9 mouse cellular contexts compared by ENCODE assay signal in the genomic region with DNA sequence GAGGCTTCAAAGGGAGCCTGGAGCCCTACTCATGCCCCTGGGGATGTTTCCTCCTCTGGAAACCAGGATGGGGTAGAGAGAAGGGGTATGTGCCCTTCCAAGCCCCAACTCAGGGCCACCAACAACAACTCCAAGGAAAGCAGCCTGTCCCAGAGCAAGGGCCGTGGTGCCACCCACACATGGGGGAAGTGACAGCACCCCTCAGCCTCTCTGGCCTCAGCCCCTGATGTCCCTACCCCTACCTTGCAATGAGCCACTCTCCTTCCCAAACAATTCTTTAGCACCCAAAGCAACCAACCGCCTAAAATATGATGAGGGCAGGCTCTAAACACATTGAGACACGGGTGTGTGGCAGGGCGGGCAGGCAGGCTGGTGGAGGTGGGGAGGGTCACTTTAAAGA. TPM values are rescaled to one million over a fixed set of nuclear protein-coding genes. Genes with fewer than 3 reads are reported as not detected.
DNase-seq lines count a peak whose midpoint lies in the region; ATAC-seq and TF ChIP-seq lines count a peak whose summit lies in the region.
"Had no signal": no experiment of that assay in that cellular context is flagged by ENCODE, and none has a peak within 500 bp of the region (broad histone marks: within the 10 kb centered on the region; RNA-seq: fewer than 3 reads in every experiment).

No protein-coding gene starts in this region.

- peaks cover 20% of the 10 kb centered on the region for H3K4me1 ChIP-seq in kidney, postnatal 0 days (replicated peaks; ENCODE audit: insufficient read depth, low read length)
- peaks cover 56% of the 10 kb centered on the region for H3K4me1 ChIP-seq in forebrain, embryonic 12.5 days
- peaks cover 32% of the 10 kb centered on the region for H3K4me1 ChIP-seq in intestine, embryonic 14.5 days (replicated peaks; ENCODE audit: control insufficient read depth, insufficient read depth, low read length)
- H3K4me1 ChIP-seq in neural tube, embryonic 12.5 days: peaks cover 45% of the 10 kb centered on the region

- H3K27ac ChIP-seq in kidney, postnatal 0 days: no peak overlapping the region
- no peak overlapping the region for H3K27ac ChIP-seq in forebrain, embryonic 12.5 days
- no peak overlapping the region for H3K27ac ChIP-seq in intestine, embryonic 14.5 days (ENCODE audit: low read depth)
- no peak overlapping the region for H3K27ac ChIP-seq in neural tube, embryonic 12.5 days

- peaks cover 14% of the 10 kb centered on the region; the same call in 1 of the 2 replicates for H3K36me3 ChIP-seq in kidney, postnatal 0 days (ENCODE audit: insufficient read depth, low read length)
- peaks cover 22% of the 10 kb centered on the region for H3K36me3 ChIP-seq in forebrain, embryonic 12.5 days (replicated peaks)
- peaks cover 22% of the 10 kb centered on the region for H3K36me3 ChIP-seq in intestine, embryonic 14.5 days (ENCODE audit: control insufficient read depth, insufficient read depth, low read length)
- H3K36me3 ChIP-seq in neural tube, embryonic 12.5 days: peaks cover 22% of the 10 kb centered on the region

- ATAC-seq in kidney, postnatal 0 days (replicated peaks; ENCODE audit: low FRiP score, low read depth): no peak
- no peak for ATAC-seq in forebrain, embryonic 12.5 days (ENCODE audit: low FRiP score)
- ATAC-seq in intestine, embryonic 14.5 days (replicated peaks; ENCODE audit: low FRiP score, low TSS enrichment, low read depth): no peak
- ATAC-seq in neural tube, embryonic 12.5 days (ENCODE audit: low FRiP score, low read depth): no peak
- no peak for ATAC-seq in megakaryocyte, adult 5-6 weeks (ENCODE audit: poor library complexity, severe bottlenecking)

- TF ChIP-seq CTCF in kidney, postnatal 0 days (IDR thresholded peaks at IDR 0.05; ENCODE audit: low read depth): no peak

- H3K9me3 ChIP-seq in kidney, postnatal 0 days (replicated peaks; ENCODE audit: low read length): no peaks in the 10 kb centered on the region
- no peaks in the 10 kb centered on the region for H3K9me3 ChIP-seq in forebrain, embryonic 12.5 days
- H3K9me3 ChIP-seq in intestine, embryonic 14.5 days (ENCODE audit: control insufficient read depth, low read length): no peaks in the 10 kb centered on the region
- H3K9me3 ChIP-seq in neural tube, embryonic 12.5 days: no peaks in the 10 kb centered on the region
- H3K9me3 ChIP-seq: G1E had no signal

- no peaks in the 10 kb centered on the region for H3K27me3 ChIP-seq in kidney, postnatal 0 days (ENCODE audit: insufficient read depth, low read length)
- H3K27me3 ChIP-seq in forebrain, embryonic 12.5 days: peaks cover 26% of the 10 kb centered on the region
- H3K27me3 ChIP-seq in intestine, embryonic 14.5 days (replicated peaks; ENCODE audit: control insufficient read depth, insufficient read depth, low read length): 0 out of 2 replicates have a peak, but pooled peaks cover 2% of the 10 kb centered on the region
- peaks cover 24% of the 10 kb centered on the region for H3K27me3 ChIP-seq in neural tube, embryonic 12.5 days (replicated peaks)

- peak overlapping the region; percentile 54; the same call in 1 of the 2 replicates for H3K9ac ChIP-seq in kidney, postnatal 0 days (ENCODE audit: low read depth, low read length)
- peak overlapping the region; percentile 60 for H3K9ac ChIP-seq in forebrain, embryonic 12.5 days
- no peak overlapping the region for H3K9ac ChIP-seq in intestine, embryonic 14.5 days (ENCODE audit: low read length)
- peak overlapping the region; percentile 67 for H3K9ac ChIP-seq in neural tube, embryonic 12.5 days

- peak overlapping the region; percentile 40; the same call in 1 of the 2 replicates for H3K4me3 ChIP-seq in kidney, postnatal 0 days (replicated peaks; ENCODE audit: low read depth, low read length)
- H3K4me3 ChIP-seq in forebrain, embryonic 12.5 days (replicated peaks): peak overlapping the region; percentile 48
- peak overlapping the region; percentile 47; the same call in 1 of the 2 replicates for H3K4me3 ChIP-seq in intestine, embryonic 14.5 days (ENCODE audit: low read depth, low read length)
- H3K4me3 ChIP-seq in neural tube, embryonic 12.5 days: peak overlapping the region; percentile 51

- WGBS in kidney, postnatal 0 days: 29% methylated on average over 4 of the region's 4 CpGs
- 11% methylated on average over 4 of the region's 4 CpGs for WGBS in forebrain, embryonic 12.5 days
- 54% methylated on average over 4 of the region's 4 CpGs for WGBS in intestine, embryonic 14.5 days
- WGBS in neural tube, embryonic 12.5 days: 23% methylated on average over 4 of the region's 4 CpGs

- DNase-seq in kidney, postnatal 0 days (ENCODE audit: low spot score): no peak
- DNase-seq in kidney, postnatal 36 days: no peak
- DNase-seq in intestine, embryonic 14.5 days (ENCODE audit: low spot score): no peak
- no peak for DNase-seq in spleen, postnatal 10 days (ENCODE audit: low spot score in 2 of 2)
- no peak for DNase-seq in adrenal gland, postnatal 4 days (ENCODE audit: low spot score in 2 of 2)

- H3K4me2 ChIP-seq in kidney, postnatal 0 days (ENCODE audit: low read length): peak overlapping the region; percentile 84; the same call in 1 of the 2 replicates
- H3K4me2 ChIP-seq in forebrain, embryonic 12.5 days: peak overlapping the region; percentile 78
- peak overlapping the region; percentile 80 for H3K4me2 ChIP-seq in intestine, embryonic 14.5 days (ENCODE audit: low read length)
- peak overlapping the region; percentile 75 for H3K4me2 ChIP-seq in neural tube, embryonic 12.5 days (replicated peaks)

RNA-seq across cellular contexts. Expression of a gene that starts 6.1 kb away (rescaled TPM):
- polyA plus RNA-seq in kidney, postnatal 0 days (2015; fragmentation: Nextera tagmentation; extraction: Ambion mirVana): 25.2 TPM in 2 replicates
- 22.0 and 25.1 TPM in 2 replicates for polyA plus RNA-seq in forebrain, embryonic 12.5 days (2016; fragmentation: Nextera tagmentation; extraction: Ambion mirVana)
- 24.1 and 27.7 TPM in 2 replicates for polyA plus RNA-seq in intestine, embryonic 14.5 days (2014; fragmentation: Nextera tagmentation; extraction: Ambion mirVana)
- polyA plus RNA-seq in neural tube, embryonic 12.5 days (2016; fragmentation: Nextera tagmentation; extraction: Ambion mirVana): 32.7 and 41.8 TPM in 2 replicates
- total RNA-seq in adrenal gland, postnatal 4 days (2021): 10 to 100 TPM; 21.5 to 24.9 TPM
- total RNA-seq in megakaryocyte, adult 5-6 weeks (2015): 0.75 TPM in 1 of 2 replicates, not detected in the other
- total RNA-seq in megakaryocyte, adult 5-6 weeks (2017): 0.69 and 0.92 TPM in 2 replicates

RNA-seq across cellular contexts. Expression of a gene that starts 12.8 kb away (rescaled TPM):
- polyA plus RNA-seq in kidney, postnatal 0 days (2015; fragmentation: Nextera tagmentation; extraction: Ambion mirVana): 129 and 132 TPM in 2 replicates
- 144 and 147 TPM in 2 replicates for polyA plus RNA-seq in forebrain, embryonic 12.5 days (2016; fragmentation: Nextera tagmentation; extraction: Ambion mirVana)
- polyA plus RNA-seq in intestine, embryonic 14.5 days (2014; fragmentation: Nextera tagmentation; extraction: Ambion mirVana): 160 and 171 TPM in 2 replicates
- polyA plus RNA-seq in neural tube, embryonic 12.5 days (2016; fragmentation: Nextera tagmentation; extraction: Ambion mirVana): 130 and 143 TPM in 2 replicates
- 10 to 100 TPM; 61.4 to 65.6 TPM for total RNA-seq in adrenal gland, postnatal 4 days (2021)
- total RNA-seq in megakaryocyte, adult 5-6 weeks (2015): 44.1 and 46.4 TPM in 2 replicates
- 40.3 and 43.5 TPM in 2 replicates for total RNA-seq in megakaryocyte, adult 5-6 weeks (2017)

RNA-seq across cellular contexts. Expression of a gene that starts 31.8 kb away (rescaled TPM):
- 112 and 129 TPM in 2 replicates for polyA plus RNA-seq in kidney, postnatal 0 days (2015; fragmentation: Nextera tagmentation; extraction: Ambion mirVana)
- 170 and 179 TPM in 2 replicates for polyA plus RNA-seq in forebrain, embryonic 12.5 days (2016; fragmentation: Nextera tagmentation; extraction: Ambion mirVana)
- 94.9 and 102 TPM in 2 replicates for polyA plus RNA-seq in intestine, embryonic 14.5 days (2014; fragmentation: Nextera tagmentation; extraction: Ambion mirVana)
- polyA plus RNA-seq in neural tube, embryonic 12.5 days (2016; fragmentation: Nextera tagmentation; extraction: Ambion mirVana): 190 and 193 TPM in 2 replicates
- 10 to 100 TPM; 84.1 to 89.3 TPM for total RNA-seq in adrenal gland, postnatal 4 days (2021)
- 13.0 and 28.9 TPM in 2 replicates for total RNA-seq in megakaryocyte, adult 5-6 weeks (2015)
- 13.5 and 19.5 TPM in 2 replicates for total RNA-seq in megakaryocyte, adult 5-6 weeks (2017)

RNA-seq across cellular contexts. Expression of a gene that starts 31.9 kb away (rescaled TPM):
- 101 and 108 TPM in 2 replicates for polyA plus RNA-seq in kidney, postnatal 0 days (2015; fragmentation: Nextera tagmentation; extraction: Ambion mirVana)
- 47.8 and 52.3 TPM in 2 replicates for polyA plus RNA-seq in forebrain, embryonic 12.5 days (2016; fragmentation: Nextera tagmentation; extraction: Ambion mirVana)
- 81.6 and 83.4 TPM in 2 replicates for polyA plus RNA-seq in intestine, embryonic 14.5 days (2014; fragmentation: Nextera tagmentation; extraction: Ambion mirVana)
- polyA plus RNA-seq in neural tube, embryonic 12.5 days (2016; fragmentation: Nextera tagmentation; extraction: Ambion mirVana): 52.3 and 57.6 TPM in 2 replicates
- 100 to 1,000 TPM; 128 to 144 TPM for total RNA-seq in adrenal gland, postnatal 4 days (2021)
- total RNA-seq in megakaryocyte, adult 5-6 weeks (2015): 12.8 and 16.6 TPM in 2 replicates
- 22.1 and 24.8 TPM in 2 replicates for total RNA-seq in megakaryocyte, adult 5-6 weeks (2017)

RNA-seq across cellular contexts. Expression of a gene that starts 47.9 kb away (rescaled TPM):
- 17.5 and 20.0 TPM in 2 replicates for polyA plus RNA-seq in kidney, postnatal 0 days (2015; fragmentation: Nextera tagmentation; extraction: Ambion mirVana)
- polyA plus RNA-seq in forebrain, embryonic 12.5 days (2016; fragmentation: Nextera tagmentation; extraction: Ambion mirVana): 11.8 and 15.9 TPM in 2 replicates
- polyA plus RNA-seq in intestine, embryonic 14.5 days (2014; fragmentation: Nextera tagmentation; extraction: Ambion mirVana): 27.5 and 28.2 TPM in 2 replicates
- polyA plus RNA-seq in neural tube, embryonic 12.5 days (2016; fragmentation: Nextera tagmentation; extraction: Ambion mirVana): 18.1 and 18.9 TPM in 2 replicates
- 10 to 100 TPM; 13.3 to 14.0 TPM for total RNA-seq in adrenal gland, postnatal 4 days (2021)
- 1.8 and 3.3 TPM in 2 replicates for total RNA-seq in megakaryocyte, adult 5-6 weeks (2015)
- total RNA-seq in megakaryocyte, adult 5-6 weeks (2017): 9.1 and 10.7 TPM in 2 replicates
